Mouse (Mus musculus): Measurements from ENCODE around the gene Ubr4. TPM values are rescaled to one million over a fixed set of nuclear protein-coding genes. Genes with fewer than 3 reads are reported as not detected.
A peak's percentile ranks its signal among the peaks of the same experiment; 100 is the strongest.
"Not testable (repeated sequence)": the region's sequence is repeated elsewhere in the genome, so short reads cannot be mapped to it uniquely, and the experiment has no call there.

Gene Ubr4
- total RNA-seq, 4 experiments from 2014 or later: 149 to 211 (median 162) TPM

DNA sequence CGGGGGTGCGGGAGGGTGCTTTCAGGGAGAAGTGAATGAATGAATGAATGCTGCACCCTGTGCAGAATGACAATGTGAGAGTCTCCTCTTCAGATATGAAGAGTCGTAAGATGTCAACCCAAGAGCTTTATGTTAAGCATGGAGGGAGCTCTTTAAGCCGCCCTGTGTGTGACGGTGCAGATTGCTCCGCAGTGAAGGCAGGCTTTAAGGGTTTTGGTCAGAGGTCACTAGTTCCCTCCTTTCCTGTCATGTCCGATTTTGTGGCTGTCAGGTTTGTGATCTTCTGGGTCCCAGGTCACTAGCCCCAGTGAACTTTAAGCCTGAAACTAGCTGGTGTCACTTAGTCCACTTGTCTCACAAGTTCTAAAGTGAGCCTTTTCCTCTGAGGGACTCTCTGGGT, 423 bp downstream of the Ubr4 start:
- DNase-seq (ENCODE audit: low spot score in 2 of 2): no peak

DNA sequence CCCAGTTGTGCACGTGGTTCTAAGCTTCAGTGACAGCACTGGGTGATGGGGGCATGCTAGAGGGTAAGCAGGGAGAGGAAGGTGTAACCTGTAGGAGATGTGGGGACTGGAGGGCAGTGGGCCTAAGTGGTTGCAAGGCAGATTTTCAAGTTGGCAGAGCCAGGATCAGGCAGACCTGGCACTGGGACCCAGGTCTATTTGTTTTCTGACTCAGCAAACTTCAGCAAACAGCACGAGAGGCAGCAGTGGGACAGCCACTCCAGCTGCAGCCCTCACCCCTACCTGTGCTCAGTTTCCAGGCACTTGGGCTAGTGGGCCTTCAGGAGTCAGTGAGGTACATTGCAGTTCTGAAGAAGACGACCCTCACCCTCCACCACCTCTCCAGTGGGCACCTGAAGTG, 4.8 kb downstream of the Ubr4 start:
- DNase-seq (ENCODE audit: low spot score in 2 of 2): no peak

DNA sequence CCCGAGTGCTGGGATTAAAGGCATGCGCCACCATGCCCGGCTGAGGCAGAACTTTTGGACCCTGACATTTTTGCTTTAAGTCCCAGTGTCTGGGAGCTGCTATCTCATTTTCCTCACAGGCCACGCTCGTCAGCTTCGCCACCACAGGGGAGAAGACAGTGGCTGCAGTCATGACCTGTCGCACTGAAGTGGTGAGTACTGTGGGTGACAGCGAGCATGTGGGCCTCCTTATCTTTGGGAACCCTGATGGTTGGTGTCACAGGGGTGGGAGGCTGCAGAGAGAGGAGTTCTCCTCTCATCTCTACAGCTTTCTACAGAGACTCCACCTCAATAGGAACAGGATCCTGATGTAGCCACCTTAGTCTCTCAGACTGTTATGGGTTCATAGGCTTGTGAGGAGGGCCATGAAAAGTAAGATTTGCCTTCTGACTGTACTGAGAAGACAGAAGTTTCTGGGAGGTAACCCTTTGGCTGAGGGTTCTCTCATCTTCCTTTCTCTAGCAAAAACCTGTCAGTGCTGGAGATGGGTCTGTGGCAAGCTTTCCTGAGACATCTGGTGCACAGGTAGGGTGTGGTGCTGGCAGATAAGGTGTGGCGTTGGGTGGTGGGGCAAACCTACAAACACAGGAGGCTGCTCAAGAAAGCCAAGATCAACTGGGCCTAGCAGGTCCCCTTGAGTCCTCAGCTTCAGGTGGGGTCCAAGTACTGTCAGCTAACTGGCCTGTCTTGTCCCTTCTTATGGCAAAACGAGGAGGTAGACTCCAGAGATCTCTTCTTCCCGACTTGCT, 8.5 kb downstream of the Ubr4 start:
- DNase-seq (ENCODE audit: low spot score in 2 of 2): no peak

DNA sequence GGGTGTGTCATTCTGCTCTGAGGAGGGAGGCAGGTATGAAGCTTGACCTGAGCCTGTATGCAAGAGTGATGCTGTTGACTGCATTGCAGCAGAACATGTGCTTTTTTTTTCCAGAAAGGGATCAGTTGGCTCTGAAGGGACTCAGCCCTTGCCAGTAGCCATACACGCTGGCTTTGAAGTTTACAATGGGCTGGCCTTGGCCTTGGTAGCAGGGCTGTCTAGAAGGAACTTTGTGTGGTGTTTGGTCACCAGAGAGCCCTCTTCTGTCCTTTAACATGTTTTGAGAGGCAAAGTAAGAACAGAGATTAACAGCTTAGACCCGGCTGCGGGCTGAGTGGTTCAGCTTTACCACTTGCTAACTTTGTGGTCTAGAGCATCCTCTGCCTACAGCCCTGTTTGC, 14.9 kb downstream of the Ubr4 start:
- DNase-seq (ENCODE audit: low spot score in 2 of 2): no peak

DNA sequence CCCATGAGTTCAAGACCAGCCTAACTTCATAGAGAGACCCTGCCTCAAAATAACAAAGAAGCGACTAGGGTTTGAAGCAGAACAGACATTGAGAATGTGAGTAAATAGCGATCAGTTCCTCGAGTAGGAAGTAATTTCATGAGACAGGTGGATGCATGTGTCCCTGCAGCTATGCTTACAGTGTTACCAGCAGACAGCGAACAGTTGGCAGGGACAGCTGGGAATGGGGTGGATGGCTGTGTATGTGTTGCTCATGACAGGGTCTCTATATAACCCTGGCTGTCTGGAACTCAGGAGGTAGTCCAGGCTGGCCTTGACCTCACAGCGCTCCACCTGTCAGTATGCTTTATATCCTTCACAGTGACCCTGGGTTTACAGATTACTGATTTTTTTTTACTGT, 15.6 kb downstream of the Ubr4 start:
- no peak for DNase-seq (ENCODE audit: low spot score in 2 of 2)

DNA sequence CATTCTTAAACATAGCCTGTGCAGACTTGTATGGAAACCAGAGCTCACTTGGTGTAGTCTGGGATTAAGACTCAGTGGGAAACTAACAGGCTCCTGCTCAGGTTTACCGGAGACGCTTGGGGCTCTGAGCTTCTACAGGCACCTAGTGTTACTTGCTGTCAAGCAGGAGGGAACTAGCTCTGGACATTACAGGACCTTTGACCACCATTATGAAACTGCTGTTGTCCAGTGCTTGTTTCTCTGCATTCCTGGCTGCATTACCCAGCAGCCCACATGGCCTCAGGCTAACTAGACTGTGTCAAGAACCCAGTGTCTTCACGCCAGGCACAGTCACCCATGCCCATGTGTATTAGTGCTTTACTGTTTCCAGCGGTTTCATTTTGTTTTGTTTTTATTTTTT, 20.7 kb downstream of the Ubr4 start:
- no peak for DNase-seq (ENCODE audit: low spot score in 2 of 2)

DNA sequence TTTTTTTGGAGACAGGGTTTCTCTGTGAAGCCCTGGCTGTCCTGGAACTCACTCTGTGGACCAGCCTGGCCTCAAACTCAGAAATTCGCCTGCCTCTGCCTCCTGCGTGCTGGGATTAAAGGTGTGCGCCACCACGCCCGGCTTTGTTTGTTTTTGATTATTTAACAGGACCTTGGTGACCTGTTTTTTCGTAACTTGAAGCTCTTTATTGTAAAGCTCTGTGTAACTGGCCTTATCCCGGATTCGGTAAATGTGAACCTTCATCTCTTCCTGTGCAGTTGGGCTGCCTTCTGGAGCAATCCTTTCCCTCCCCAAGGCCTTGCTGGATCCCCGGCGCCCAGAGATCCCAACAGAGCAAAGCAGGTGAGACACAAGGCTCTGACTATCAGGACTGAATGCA, 21.1 kb downstream of the Ubr4 start:
- no peak for DNase-seq (ENCODE audit: low spot score in 2 of 2)

DNA sequence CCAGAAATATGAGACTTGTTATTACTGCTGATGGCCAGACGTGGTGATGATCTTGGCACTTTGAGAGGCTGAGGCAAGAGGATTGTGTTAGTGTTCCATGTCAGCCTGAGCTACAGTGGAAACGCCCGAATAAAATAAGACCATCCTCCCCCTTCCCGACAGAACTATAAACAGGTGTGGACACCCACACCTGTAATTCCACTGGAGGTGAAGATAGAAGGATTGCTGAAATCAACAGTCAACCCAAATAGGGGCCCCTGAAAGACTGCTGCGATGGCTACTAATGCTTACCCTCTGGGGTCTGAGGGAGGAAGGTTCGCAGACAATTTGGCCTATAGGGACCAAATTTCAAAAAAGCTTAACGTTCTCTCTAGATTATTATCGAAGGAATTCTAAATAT, 27.3 kb downstream of the Ubr4 start:
- DNase-seq (ENCODE audit: low spot score in 2 of 2): no peak

DNA sequence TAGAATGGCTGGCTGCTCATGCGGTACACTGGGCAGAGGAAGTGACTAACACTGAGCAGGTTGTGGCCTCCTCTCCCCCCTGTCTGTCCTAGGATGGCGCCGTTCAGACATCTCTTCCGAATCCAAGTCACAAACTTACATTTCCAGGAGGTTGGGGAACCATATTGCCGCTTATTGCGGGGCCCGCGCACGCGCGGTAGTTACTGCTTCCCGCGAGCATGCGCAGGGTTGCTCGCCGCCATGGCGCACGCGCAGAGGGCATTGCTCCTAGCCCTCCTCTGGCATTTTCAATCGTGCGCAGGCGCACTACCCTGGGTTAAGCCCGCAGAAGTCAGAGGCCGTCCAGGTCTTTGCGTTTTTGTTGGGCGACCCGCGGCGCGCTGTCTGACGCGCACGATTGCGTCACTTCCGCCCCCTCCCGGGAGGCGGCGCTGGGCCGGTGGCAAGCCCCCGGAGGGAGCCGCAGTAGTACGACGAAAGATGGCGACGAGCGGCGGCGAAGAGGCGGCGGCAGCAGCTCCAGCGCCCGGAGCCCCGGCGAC, 27.9 kb downstream of the Ubr4 start:
- peak; percentile 99 for DNase-seq (ENCODE audit: low spot score in 2 of 2)

DNA sequence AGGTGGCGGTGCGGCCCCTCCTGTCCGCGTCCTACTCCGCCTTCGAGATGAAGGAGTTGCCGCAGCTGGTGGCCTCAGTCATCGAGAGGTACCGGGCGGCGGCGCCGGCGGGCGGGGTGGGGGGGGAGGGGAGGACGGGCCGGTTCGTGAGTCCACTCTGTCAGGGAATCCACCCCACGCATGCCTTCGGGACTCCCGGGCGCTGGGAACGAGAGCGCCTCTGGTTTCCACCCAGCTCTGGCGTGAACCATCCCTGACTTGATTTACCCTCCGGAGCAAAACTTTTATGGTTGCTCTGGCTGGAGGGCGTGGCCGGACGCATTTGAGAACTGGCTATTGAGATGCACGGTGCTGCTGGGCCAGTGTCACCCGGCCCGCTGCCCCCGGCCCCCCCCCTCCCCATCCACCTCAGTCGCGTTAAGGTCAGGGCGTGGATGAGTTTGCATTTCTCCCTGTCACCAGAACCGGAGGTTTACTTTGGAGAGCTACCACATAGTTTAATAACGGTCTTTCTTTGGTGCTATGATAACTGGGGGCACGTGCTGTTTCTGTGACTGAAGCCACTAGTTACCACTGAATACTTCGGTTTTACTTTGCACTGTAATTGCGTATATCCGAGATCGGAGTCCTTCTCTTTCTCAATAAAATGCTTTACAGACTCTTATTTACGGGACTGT, 28.5 kb downstream of the Ubr4 start:
- DNase-seq (ENCODE audit: low spot score in 2 of 2): no peak

DNA sequence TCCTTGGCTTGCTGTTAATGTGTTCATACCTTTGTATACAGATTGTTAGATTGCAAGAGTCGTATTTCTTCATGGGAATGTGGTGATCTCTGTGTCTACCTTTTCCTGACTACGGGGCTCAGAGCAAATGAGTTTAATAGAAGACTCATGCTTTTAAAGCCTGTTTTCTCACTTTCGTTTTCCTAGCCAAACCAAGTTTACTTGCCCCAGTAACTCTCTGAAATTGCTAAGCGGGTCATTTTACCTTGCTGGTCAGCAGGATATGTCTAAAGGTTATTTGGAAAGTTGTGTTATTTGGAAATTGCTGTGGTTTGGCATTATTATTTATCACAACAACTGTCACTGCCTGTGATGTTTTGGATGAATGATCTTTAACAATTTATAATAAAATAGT, 29.0 kb downstream of the Ubr4 start:
- DNase-seq (ENCODE audit: low spot score in 2 of 2): no peak

DNA sequence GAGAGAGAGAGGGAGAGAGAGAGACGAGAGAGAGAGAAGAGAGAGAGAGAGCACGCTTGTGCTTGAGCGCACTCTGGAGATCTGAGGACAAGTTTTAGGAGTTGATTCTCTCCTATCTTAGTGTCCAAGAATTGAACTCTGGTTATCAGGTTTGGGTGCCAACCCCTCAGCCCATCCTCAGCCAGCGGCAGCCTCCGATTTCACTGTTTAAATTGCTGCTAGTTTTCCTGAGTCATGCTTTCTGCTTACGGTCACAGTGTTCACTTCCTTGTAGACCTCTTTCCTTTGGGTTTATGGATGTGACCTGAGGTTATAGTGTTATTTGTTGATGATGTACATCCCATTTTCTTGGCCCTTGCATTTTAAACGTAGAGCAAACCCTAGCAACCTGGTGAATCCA, 29.8 kb downstream of the Ubr4 start:
- DNase-seq (ENCODE audit: low spot score in 2 of 2): no peak

DNA sequence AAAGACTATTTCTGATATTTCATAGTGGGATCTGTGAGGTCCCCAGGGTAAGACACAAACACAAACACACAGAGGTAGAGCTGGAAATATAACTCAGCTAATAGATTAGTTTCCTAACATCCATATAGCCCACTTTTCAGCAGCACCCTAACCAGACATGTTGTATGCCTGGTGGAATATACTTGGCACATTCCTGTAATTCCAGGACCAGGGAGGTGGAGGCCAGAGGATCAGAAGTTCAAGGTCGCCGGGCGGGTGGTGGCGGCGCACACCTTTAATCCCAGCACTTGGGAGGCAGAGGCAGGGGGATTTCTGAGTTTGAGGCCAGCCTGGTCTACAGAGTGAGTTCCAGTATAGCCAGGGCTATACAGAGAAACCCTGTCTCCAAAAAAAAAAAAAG, 33.4 kb downstream of the Ubr4 start:
- not testable (repeated sequence) for DNase-seq (ENCODE audit: low spot score in 2 of 2)

DNA sequence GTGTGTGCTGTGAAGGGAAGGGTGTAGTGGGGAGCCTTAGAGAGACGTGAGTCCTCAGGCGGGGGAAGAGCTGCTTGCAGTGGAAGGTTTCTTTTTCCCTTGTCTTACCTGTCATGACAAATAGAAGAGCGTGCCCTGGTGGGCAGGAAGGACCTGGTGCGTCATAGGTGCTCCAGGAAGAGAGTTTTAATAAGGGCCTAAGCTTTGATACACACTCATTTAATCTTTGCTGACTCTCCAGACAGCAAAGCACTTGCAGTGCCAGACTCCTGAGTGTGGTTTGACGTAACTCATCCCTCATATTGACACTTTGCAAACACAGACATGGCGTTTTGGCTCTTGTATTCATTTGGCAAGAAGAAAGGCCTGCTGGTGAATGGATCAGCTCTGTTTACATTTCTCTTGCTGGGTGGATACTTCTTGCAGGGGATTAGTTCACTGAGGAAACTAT, 34.5 kb downstream of the Ubr4 start:
- DNase-seq (ENCODE audit: low spot score in 2 of 2): no peak

DNA sequence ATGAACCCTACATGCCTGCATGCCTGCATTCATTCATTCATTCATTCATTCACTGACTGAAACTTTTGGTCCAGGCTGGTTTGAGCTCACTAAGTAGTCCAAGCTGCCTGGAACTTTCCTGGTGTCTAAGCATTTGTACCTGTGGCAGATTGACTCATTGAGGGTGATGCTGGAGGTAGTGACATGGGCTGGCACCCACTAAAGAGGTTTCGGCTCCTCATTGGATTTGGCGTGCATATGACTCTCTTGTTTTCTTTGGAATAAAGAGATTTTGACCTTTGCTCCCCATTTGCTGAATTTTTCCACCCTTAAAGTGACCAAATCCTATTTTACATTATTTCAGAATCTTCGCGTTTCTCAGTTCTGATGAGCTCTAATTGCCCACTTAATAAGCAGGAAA, 37.1 kb downstream of the Ubr4 start:
- no peak for DNase-seq (ENCODE audit: low spot score in 2 of 2)

DNA sequence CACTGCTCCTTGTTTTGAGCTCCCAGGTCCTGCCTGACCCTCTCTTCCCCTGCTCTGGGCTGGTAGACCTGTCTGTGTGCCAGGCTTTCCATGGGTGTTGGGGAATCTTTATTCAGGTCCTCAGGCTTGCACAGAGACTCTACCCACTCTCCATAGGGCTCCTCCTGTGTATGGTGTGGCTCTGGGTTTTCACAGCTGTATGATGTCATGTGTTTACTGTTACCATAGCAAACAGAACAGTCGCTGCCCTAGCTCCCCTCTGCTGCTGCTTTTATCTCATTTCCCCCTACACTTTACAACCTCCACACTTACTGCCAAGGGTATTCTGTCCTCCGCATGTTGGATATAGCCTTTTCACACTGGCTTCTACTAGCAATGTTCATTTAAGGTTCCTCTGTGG, 43.0 kb downstream of the Ubr4 start:
- DNase-seq (ENCODE audit: low spot score in 2 of 2): no peak

DNA sequence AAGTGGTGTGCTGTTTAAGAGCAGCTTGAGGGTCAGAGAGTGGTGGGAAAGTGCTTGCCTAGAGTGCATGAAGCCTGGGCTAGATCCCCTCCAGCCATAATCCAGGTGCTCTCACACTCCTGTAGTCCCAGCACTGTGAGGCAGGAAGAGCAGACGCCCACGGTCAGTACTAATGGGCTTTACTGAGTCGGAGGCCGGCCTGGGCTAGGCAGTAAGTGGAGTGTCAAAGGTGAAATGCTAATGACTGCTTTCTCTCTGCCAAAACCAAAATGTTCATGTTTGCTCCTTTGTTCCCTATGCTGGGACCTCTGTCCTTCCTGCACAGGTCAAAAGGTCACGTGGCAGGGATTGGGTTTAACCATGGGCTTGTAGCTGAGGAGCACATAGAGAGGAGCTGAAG, 48.1 kb downstream of the Ubr4 start:
- DNase-seq (ENCODE audit: low spot score in 2 of 2): no peak

DNA sequence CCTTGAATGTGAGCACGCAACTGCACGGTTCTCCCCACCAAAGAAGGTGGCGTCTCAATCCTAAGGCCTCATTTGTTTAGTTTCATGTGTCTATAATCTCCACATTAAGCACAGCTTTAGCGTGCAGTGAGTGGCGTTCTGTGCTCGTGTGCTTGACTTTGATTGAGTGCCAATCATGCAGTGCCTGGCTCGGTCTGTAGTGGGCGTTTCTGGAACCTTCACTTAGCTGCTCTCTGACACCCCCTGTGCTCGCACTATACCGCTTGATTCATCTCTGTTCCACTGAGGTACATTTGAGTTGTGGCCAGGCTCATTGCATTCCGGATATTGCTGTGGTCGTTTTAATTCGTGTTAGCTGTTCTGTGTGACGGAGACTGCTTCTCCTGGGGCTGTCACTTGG, 50.8 kb downstream of the Ubr4 start:
- DNase-seq (ENCODE audit: low spot score in 2 of 2): no peak

DNA sequence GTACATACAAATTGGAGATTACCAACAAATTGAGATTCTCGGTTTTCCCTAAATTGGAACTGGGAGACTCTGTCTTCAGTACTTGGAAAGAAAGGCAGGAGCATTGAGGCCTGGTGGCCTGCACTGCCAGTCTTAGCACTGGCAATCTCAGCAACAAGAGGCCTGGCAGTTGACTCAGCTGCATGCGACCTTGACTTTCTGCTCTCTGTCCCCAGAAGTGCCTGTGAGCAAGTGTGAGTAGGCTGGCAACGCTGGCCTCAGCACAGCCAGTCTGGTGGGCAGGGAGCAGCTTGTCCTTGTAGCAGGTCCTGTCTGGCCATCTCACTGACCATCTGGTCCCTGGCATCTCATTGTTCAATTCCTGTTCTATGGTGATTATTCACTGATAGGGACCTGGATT, 58.9 kb downstream of the Ubr4 start:
- DNase-seq (ENCODE audit: low spot score in 2 of 2): no peak

DNA sequence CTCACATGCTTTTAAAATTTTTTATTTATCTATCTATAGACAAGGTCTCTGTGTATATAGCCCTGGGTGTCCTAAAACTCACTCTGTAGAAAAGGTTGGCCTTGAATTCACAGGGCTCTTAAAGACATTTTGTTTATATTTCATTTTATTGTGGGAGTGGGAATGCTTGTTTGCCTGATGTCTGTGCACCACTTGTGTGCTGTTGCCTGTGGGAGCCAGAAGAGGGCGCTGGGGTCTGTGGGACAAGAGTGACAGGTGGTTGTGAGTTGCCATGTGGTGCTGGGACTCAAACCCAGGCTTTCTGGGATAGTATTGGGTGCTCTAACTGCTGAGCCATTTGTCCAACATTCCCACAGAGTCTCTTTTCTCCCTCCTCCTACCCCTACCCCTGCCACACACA, 65.5 kb downstream of the Ubr4 start:
- DNase-seq (ENCODE audit: low spot score in 2 of 2): no peak

DNA sequence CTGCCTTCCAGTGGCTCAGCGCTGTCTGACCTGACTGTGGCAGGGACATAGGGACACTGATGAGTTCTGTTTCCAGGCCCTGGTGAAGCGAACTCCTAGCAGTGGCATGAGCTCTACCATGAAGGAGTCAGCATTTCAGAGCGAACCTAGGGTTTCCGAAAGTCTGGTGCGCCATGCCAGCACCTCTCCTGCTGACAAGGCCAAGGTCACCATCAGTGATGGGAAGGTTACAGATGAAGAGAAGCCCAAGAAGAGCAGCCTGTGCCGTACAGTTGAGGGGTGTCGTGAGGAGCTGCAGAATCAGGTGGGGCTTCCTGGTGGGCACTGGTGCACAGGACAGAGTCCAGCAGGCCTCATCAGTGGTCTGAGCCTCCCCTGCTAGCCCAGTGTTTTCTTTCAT, 69.2 kb downstream of the Ubr4 start:
- DNase-seq (ENCODE audit: low spot score in 2 of 2): no peak

DNA sequence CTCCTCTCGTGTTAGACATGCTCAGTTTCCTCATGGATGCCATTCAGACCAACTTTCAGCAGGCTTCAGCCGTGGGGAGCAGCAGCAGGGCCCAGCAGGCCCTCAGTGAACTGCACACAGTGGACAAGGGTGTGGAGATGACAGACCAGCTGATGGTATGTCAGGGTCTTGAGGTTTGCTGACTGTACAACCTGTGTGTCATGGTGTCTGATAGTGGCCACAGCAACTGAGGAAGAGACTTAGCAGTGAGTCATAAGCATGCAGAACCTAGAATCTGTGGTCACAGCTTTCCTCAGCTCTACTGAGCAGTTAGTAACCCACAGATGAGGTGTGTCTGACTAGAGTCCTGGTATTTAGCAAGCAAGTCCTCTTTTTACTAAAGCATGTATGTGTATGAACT, 70.0 kb downstream of the Ubr4 start:
- DNase-seq (ENCODE audit: low spot score in 2 of 2): no peak

DNA sequence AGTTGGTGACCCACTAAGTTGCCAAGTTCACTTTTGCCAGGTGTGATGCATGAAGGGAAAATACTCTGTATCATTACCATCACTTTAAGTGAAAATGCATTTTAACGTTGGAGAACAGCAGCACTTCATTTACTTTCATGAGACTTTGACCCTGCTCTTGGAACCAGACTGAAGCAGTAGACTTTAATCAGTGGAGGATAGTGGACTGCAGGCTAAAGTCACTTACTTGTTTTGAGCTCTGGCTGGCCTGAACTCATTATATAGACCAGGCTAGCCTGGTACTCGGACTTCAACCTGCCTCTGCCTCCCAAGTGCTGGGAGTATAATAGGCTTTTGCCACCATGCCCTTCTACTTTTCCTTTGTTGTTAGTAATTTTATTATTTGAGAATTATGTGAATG, 70.9 kb downstream of the Ubr4 start:
- no peak for DNase-seq (ENCODE audit: low spot score in 2 of 2)

Measured in left cerebral cortex, adult 8-10 months (tissue).